Mouse (Mus musculus) thymus, adult 2 months (tissue): Measurements from ENCODE around the gene Vmn1r235.
"Not testable (repeated sequence)": the region's sequence is repeated elsewhere in the genome, so short reads cannot be mapped to it uniquely, and the experiment has no call there.

Experiments
- CTCF ChIP-seq: fragments of 200-500 bp; IDR thresholded peaks from 2 replicates; pipeline ENCODE4 v1.5.1; 2012; ENCODE audit warnings: mild to moderate bottlenecking, control low read depth, low read length, moderate library complexity, borderline replicate concordance; ENCODE audit not compliant: control insufficient read depth, poor library complexity, insufficient read depth; ENCODE audit errors: extremely low read depth
- POLR2A ChIP-seq: fragments of 200-500 bp; IDR thresholded peaks from 2 replicates; pipeline ENCODE4 v1.6.1; 2012; ENCODE audit warnings: mild to moderate bottlenecking, low read length, control low read depth, moderate library complexity; ENCODE audit not compliant: control insufficient read depth, poor library complexity, insufficient read depth; ENCODE audit errors: extremely low read depth

DNA sequence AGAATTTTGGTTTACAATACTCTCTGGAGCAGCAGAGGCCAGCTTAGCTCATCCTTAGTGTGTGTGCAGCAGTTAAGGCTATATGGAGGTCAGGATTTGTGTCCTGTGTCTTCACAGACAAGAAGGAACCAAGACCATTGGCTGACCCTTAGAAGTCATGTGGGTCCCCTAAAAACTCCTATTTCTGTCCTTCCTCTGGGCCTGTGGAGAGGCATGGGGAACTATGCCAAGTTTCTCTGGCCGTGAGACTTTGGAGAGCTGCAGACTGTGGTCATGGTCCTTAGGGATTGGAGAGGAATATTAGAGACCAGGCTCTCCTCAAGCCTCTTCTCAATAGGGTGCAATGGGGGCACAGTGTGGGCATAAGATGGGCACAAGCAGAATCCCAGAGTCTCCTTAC is 45.1 kb upstream of the Vmn1r235 start:
- TF ChIP-seq CTCF, POLR2A: not testable (repeated sequence)
